Mouse (Mus musculus) lung, postnatal 0 days (tissue): Measurements from ENCODE around the gene Mgat4a. TPM values are rescaled to one million over a fixed set of nuclear protein-coding genes. Genes with fewer than 3 reads are reported as not detected.
"Not testable (repeated sequence)": the region's sequence is repeated elsewhere in the genome, so short reads cannot be mapped to it uniquely, and the experiment has no call there.

Source experiments
- ATAC-seq: fragments of 200-750 bp; cut with Nextera tagmentation; 2 replicates; pipeline ENCODE4 v1.8.0; 2017; ENCODE audit warnings: moderate library complexity
- DNase-seq: peaks from one replicate; pipeline ENCODE4 v3.0.0-alpha.2; 2016; ENCODE audit warnings: low spot score
- H3K27ac ChIP-seq: fragments of 300-500 bp; sonication (generic); 2 replicates; pipeline ENCODE4 v1.5.1; 2014; ENCODE audit warnings: antibody characterized with exemption, mild to moderate bottlenecking, low read length, mixed read lengths
- H3K27me3 ChIP-seq: fragments of 300-500 bp; sonication (generic); replicated peaks from 2 replicates; pipeline ENCODE4 v1.6.1; 2014; ENCODE audit warnings: low read length, mixed read lengths; ENCODE audit not compliant: insufficient read depth
- H3K36me3 ChIP-seq: fragments of 300-500 bp; sonication (generic); 2 replicates; pipeline ENCODE4 v1.6.1; 2014; ENCODE audit warnings: low read length, mixed read lengths; ENCODE audit not compliant: insufficient read depth
- H3K4me1 ChIP-seq: fragments of 300-500 bp; sonication (generic); 2 replicates; pipeline ENCODE4 v1.6.1; 2014; ENCODE audit warnings: antibody characterized with exemption, low read depth, low read length, mixed read lengths; ENCODE audit not compliant: insufficient read depth
- H3K4me2 ChIP-seq: fragments of 300-500 bp; sonication (generic); replicated peaks from 2 replicates; pipeline ENCODE4 v1.6.1; 2014; ENCODE audit warnings: low read depth, mild to moderate bottlenecking, low read length, moderate library complexity, mixed read lengths
- H3K4me3 ChIP-seq: fragments of 300-500 bp; sonication (generic); 2 replicates; pipeline ENCODE4 v1.5.1; 2014; ENCODE audit warnings: low read depth, low read length
- H3K9ac ChIP-seq: fragments of 300-500 bp; sonication (generic); replicated peaks from 2 replicates; pipeline ENCODE4 v1.6.1; 2014; ENCODE audit warnings: low read depth, mild to moderate bottlenecking
- H3K9me3 ChIP-seq: fragments of 300-500 bp; sonication (generic); 2 replicates; pipeline ENCODE4 v1.6.1; 2016; ENCODE audit warnings: low read length, mixed read lengths
- CTCF ChIP-seq: IDR thresholded peaks from 2 replicates; pipeline ENCODE4 v1.5.1; 2016; ENCODE audit warnings: antibody characterized with exemption, mild to moderate bottlenecking
- EP300 ChIP-seq: IDR thresholded peaks from 2 replicates; pipeline ENCODE4 v1.6.1; 2016; ENCODE audit warnings: antibody characterized with exemption, mild to moderate bottlenecking, control low read depth
- WGBS: fragments of 180-500 bp; shearing (Covaris S2); extraction: QIAGEN DNeasy Blood & Tissue Kit; methylation state at CpG from one replicate; pipeline ENCODE4 v1.1.7; 2014; 5-methylcytosine and 5-hydroxymethylcytosine counted together
- polyA plus RNA-seq: library from polyadenylated mRNA; unstranded; fragments of >200 nt; fragmentation: Nextera tagmentation; extraction: Ambion mirVana; gene quantifications from 2 replicates; pipeline ENCODE4 v1.2.1, GENCODE M21; 2015

Gene Mgat4a
- polyA plus RNA-seq, 1 experiment from 2014 or later, result 5.4 TPM

- DNase-seq (no peak), ATAC-seq (no peak)
- TF ChIP-seq CTCF (no peak), EP300 (no peak)
- no peak overlapping the region for H3K4me2 ChIP-seq
- no peaks in the 10 kb centered on the region for H3K4me1 ChIP-seq
- no peak overlapping the region for H3K9ac ChIP-seq
- no peaks in the 10 kb centered on the region for H3K36me3 ChIP-seq
- no peaks in the 10 kb centered on the region for H3K9me3 ChIP-seq
- H3K4me3 ChIP-seq, result no peak overlapping the region
- no peak overlapping the region for H3K27ac ChIP-seq
- no peaks in the 10 kb centered on the region for H3K27me3 ChIP-seq
These were observed 14.6 kb downstream of the Mgat4a start for GRCm38 (mm10) chr1:37526257-37526656.

GRCm38 (mm10) chr1:37524669-37525068 is 16.1 kb downstream of the Mgat4a start:
- H3K27me3 ChIP-seq, result no peaks in the 10 kb centered on the region
- DNase-seq, result no peak
- H3K9me3 ChIP-seq, result no peaks in the 10 kb centered on the region
- WGBS, result 62% methylated on average over 4 of the region's 4 CpGs
- H3K9ac ChIP-seq, result no peak overlapping the region
- TF ChIP-seq CTCF (no peak), EP300 (no peak)
- H3K4me1 ChIP-seq, result no peaks in the 10 kb centered on the region
- ATAC-seq, result no peak
- H3K36me3 ChIP-seq, result no peaks in the 10 kb centered on the region
- H3K27ac ChIP-seq, result no peak overlapping the region
- no peak overlapping the region for H3K4me2 ChIP-seq
- no peak overlapping the region for H3K4me3 ChIP-seq

GRCm38 (mm10) chr1:37524122-37524521 is 16.7 kb downstream of the Mgat4a start:
- not testable (repeated sequence) for H3K4me3 ChIP-seq, H3K9ac ChIP-seq, H3K4me2 ChIP-seq, H3K9me3 ChIP-seq, H3K27me3 ChIP-seq, H3K4me1 ChIP-seq, H3K36me3 ChIP-seq, H3K27ac ChIP-seq
- peak; percentile 81 for ATAC-seq
- DNase-seq, result peak; percentile 32
- WGBS, result 62% methylated on average over 4 of the region's 4 CpGs

- ATAC-seq, result peak; percentile 19; the same call in 1 of the 2 replicates
These were observed 17.3 kb downstream of the Mgat4a start for GRCm38 (mm10) chr1:37523548-37523947.

GRCm38 (mm10) chr1:37522101-37522500 is 18.7 kb downstream of the Mgat4a start:
- TF ChIP-seq CTCF, result no peak
- no peak for TF ChIP-seq EP300
- Histone ChIP-seq H3K9me3 (no peaks in the 10 kb centered on the region), H3K4me1 (peaks cover 4% of the 10 kb centered on the region), H3K9ac (no peak overlapping the region), H3K27me3 (no peaks in the 10 kb centered on the region), H3K4me3 (no peak overlapping the region), H3K4me2 (no peak overlapping the region), H3K36me3 (no peaks in the 10 kb centered on the region), H3K27ac (no peak overlapping the region)
- WGBS, result 78% methylated on average over 5 of the region's 5 CpGs
- no peak for DNase-seq
- ATAC-seq, result no peak

More at GRCm38 (mm10) chr1:37523548-37523947, 17.3 kb downstream of the Mgat4a start:
- H3K36me3 ChIP-seq, H3K9ac ChIP-seq, H3K4me3 ChIP-seq, H3K4me2 ChIP-seq, DNase-seq, H3K4me1 ChIP-seq, H3K9me3 ChIP-seq, H3K27me3 ChIP-seq: not testable (repeated sequence)
- WGBS, result 69% methylated on average over 3 of the region's 3 CpGs
- H3K27ac ChIP-seq, result peak overlapping the region; percentile 15; the same call in 1 of the 2 replicates

GRCm38 (mm10) chr1:37518791-37519190 is 22.0 kb downstream of the Mgat4a start:
- Histone ChIP-seq H3K27me3 (no peaks in the 10 kb centered on the region), H3K4me3 (no peak overlapping the region), H3K36me3 (no peaks in the 10 kb centered on the region), H3K9me3 (no peaks in the 10 kb centered on the region), H3K27ac (no peak overlapping the region; the same call in 1 of the 2 replicates), H3K4me2 (no peak overlapping the region), H3K9ac (no peak overlapping the region), H3K4me1 (peaks cover 4% of the 10 kb centered on the region)
- DNase-seq (no peak), ATAC-seq (no peak)
- WGBS, result 89% methylated on average over 4 of the region's 4 CpGs
- TF ChIP-seq EP300 (no peak), CTCF (no peak)

GRCm38 (mm10) chr1:37518124-37518720 is 22.6 kb downstream of the Mgat4a start:
- DNase-seq (peak; percentile 32), ATAC-seq (peak; percentile 68)
- Histone ChIP-seq H3K4me2 (no peak overlapping the region), H3K4me1 (peaks cover 4% of the 10 kb centered on the region), H3K4me3 (no peak overlapping the region), H3K27me3 (no peaks in the 10 kb centered on the region), H3K27ac (peak overlapping the region; percentile 20; the same call in 1 of the 2 replicates), H3K9ac (no peak overlapping the region), H3K9me3 (no peaks in the 10 kb centered on the region), H3K36me3 (no peaks in the 10 kb centered on the region)
- TF ChIP-seq EP300, result 0 out of 2 replicates have a peak, but pooled peaks have one; percentile 16
- TF ChIP-seq CTCF, result no peak
- WGBS, result 33% methylated on average over 4 of the region's 4 CpGs
